Mouse (Mus musculus) limb, embryonic 13.5 days (tissue): Measurements from ENCODE around the gene Akt2. TPM values are rescaled to one million over a fixed set of nuclear protein-coding genes. Genes with fewer than 3 reads are reported as not detected.
A peak's percentile ranks its signal among the peaks of the same experiment; 100 is the strongest.

Source experiments
- ATAC-seq: fragments of 200-750 bp; cut with Nextera tagmentation; 2 replicates; pipeline ENCODE4 v1.8.0; 2017; ENCODE audit warnings: low read depth, moderate number of reproducible peaks, moderate TSS enrichment; ENCODE audit not compliant: low FRiP score
- H3K27ac ChIP-seq: fragments of 300-500 bp; sonication (generic); 2 replicates; pipeline ENCODE4 v1.5.1; 2015; ENCODE audit warnings: inconsistent platforms, mild to moderate bottlenecking, moderate library complexity
- H3K27me3 ChIP-seq: fragments of 300-500 bp; sonication (generic); 2 replicates; pipeline ENCODE4 v1.6.1; 2015; ENCODE audit warnings: mild to moderate bottlenecking, inconsistent platforms
- H3K36me3 ChIP-seq: fragments of 300-500 bp; sonication (generic); 2 replicates; pipeline ENCODE4 v1.6.1; 2015; ENCODE audit warnings: inconsistent platforms, mild to moderate bottlenecking, moderate library complexity
- H3K4me1 ChIP-seq: fragments of 300-500 bp; sonication (generic); 2 replicates; pipeline ENCODE4 v1.6.1; 2015; ENCODE audit warnings: inconsistent platforms
- H3K4me2 ChIP-seq: fragments of 300-500 bp; sonication (generic); replicated peaks from 2 replicates; pipeline ENCODE4 v1.6.1; 2015; ENCODE audit warnings: inconsistent platforms, mild to moderate bottlenecking, moderate library complexity
- H3K4me3 ChIP-seq: fragments of 300-500 bp; sonication (generic); 2 replicates; pipeline ENCODE4 v1.5.1; 2015; ENCODE audit warnings: moderate library complexity, mild to moderate bottlenecking, inconsistent platforms
- H3K9ac ChIP-seq: fragments of 300-500 bp; sonication (generic); 2 replicates; pipeline ENCODE4 v1.6.1; 2015; ENCODE audit warnings: mild to moderate bottlenecking, inconsistent platforms
- H3K9me3 ChIP-seq: fragments of 300-500 bp; sonication (generic); 2 replicates; pipeline ENCODE4 v1.6.1; 2016; ENCODE audit warnings: inconsistent platforms
- WGBS: fragments of 180-500 bp; shearing (Covaris S2); methylation state at CpG from one replicate; pipeline ENCODE4 v1.1.7; 2015; 5-methylcytosine and 5-hydroxymethylcytosine counted together
- polyA plus RNA-seq: library from polyadenylated mRNA; unstranded; fragments of >200 nt; fragmentation: Nextera tagmentation; extraction: Ambion mirVana; gene quantifications from 2 replicates; pipeline ENCODE4 v1.2.1, GENCODE M21; 2015

Akt2 gene
- polyA plus RNA-seq, 1 experiment from 2014 or later = 117 TPM

GRCm38 (mm10) chr7:27685220-27685619, 93.9 kb downstream of the Akt2 start:
- Histone ChIP-seq H3K4me3 (no peak overlapping the region; the same call in 1 of the 2 replicates), H3K9ac (no peak overlapping the region), H3K4me1 (peaks cover 15% of the 10 kb centered on the region), H3K36me3 (no peaks in the 10 kb centered on the region), H3K27me3 (no peaks in the 10 kb centered on the region), H3K4me2 (peak overlapping the region; percentile 49), H3K27ac (no peak overlapping the region), H3K9me3 (no peaks in the 10 kb centered on the region)
- WGBS = 35% methylated on average over 5 of the region's 5 CpGs
- no peak for ATAC-seq

GRCm38 (mm10) chr7:27685681-27686080, 94.3 kb downstream of the Akt2 start:
- Histone ChIP-seq H3K4me2 (peak overlapping the region; percentile 49), H3K4me1 (peaks cover 15% of the 10 kb centered on the region), H3K9me3 (no peaks in the 10 kb centered on the region), H3K27me3 (no peaks in the 10 kb centered on the region), H3K4me3 (no peak overlapping the region; the same call in 1 of the 2 replicates), H3K36me3 (no peaks in the 10 kb centered on the region), H3K9ac (no peak overlapping the region), H3K27ac (no peak overlapping the region)
- 0% methylated on average over 6 of the region's 6 CpGs for WGBS
- no peak for ATAC-seq

GRCm38 (mm10) chr7:27687043-27687442, 95.7 kb downstream of the Akt2 start:
- Histone ChIP-seq H3K9me3 (no peaks in the 10 kb centered on the region), H3K36me3 (no peaks in the 10 kb centered on the region), H3K27ac (no peak overlapping the region), H3K4me2 (no peak overlapping the region), H3K4me3 (no peak overlapping the region), H3K27me3 (no peaks in the 10 kb centered on the region), H3K4me1 (peaks cover 15% of the 10 kb centered on the region), H3K9ac (no peak overlapping the region)
- ATAC-seq = no peak
- 83% methylated on average over 1 of the region's 1 CpGs for WGBS

GRCm38 (mm10) chr7:27687836-27688235, 96.5 kb downstream of the Akt2 start:
- Histone ChIP-seq H3K9me3 (no peaks in the 10 kb centered on the region), H3K4me3 (peak overlapping the region; percentile 55), H3K9ac (no peak overlapping the region; the same call in 1 of the 2 replicates), H3K27me3 (no peaks in the 10 kb centered on the region), H3K4me2 (peak overlapping the region; percentile 76), H3K4me1 (peaks cover 15% of the 10 kb centered on the region), H3K36me3 (no peaks in the 10 kb centered on the region), H3K27ac (no peak overlapping the region)
- 64% methylated on average over 3 of the region's 3 CpGs for WGBS
- ATAC-seq = no peak

GRCm38 (mm10) chr7:27688246-27688788, 97.0 kb downstream of the Akt2 start:
- no peaks in the 10 kb centered on the region for H3K36me3 ChIP-seq
- H3K4me1 ChIP-seq = peaks cover 15% of the 10 kb centered on the region
- WGBS = 38% methylated on average over 14 of the region's 14 CpGs
- H3K27ac ChIP-seq = peak overlapping the region; percentile 70; the same call in 1 of the 2 replicates
- H3K4me3 ChIP-seq = peak overlapping the region; percentile 55
- no peaks in the 10 kb centered on the region for H3K9me3 ChIP-seq
- H3K4me2 ChIP-seq = peak overlapping the region; percentile 76
- ATAC-seq = no peak
- H3K9ac ChIP-seq = peak overlapping the region; percentile 72
- H3K27me3 ChIP-seq = no peaks in the 10 kb centered on the region

- peak within 1 kb of the TSS; percentile 70; the same call in 1 of the 2 replicates for H3K27ac ChIP-seq
- peaks cover 15% of the 10 kb centered on the region for H3K4me1 ChIP-seq
- H3K4me3 ChIP-seq = peak within 1 kb of the TSS; percentile 55
- H3K36me3 ChIP-seq = no peaks in the 10 kb centered on the region
- H3K9me3 ChIP-seq = no peaks in the 10 kb centered on the region
- H3K27me3 ChIP-seq = no peaks in the 10 kb centered on the region
- H3K4me2 ChIP-seq = peak within 1 kb of the TSS; percentile 76
- 1% methylated on average over 19 of the region's 19 CpGs for WGBS
- H3K9ac ChIP-seq = peak within 1 kb of the TSS; percentile 72
- peak; percentile 100 for ATAC-seq
Measured at GRCm38 (mm10) chr7:27688815-27689612, 97.7 kb downstream of the Akt2 start, which contains the start of gene Zfp607b. Gene Zfp607b (plus strand): TSS chr7:27689340.

Other genes with a start within 250 kb of the Akt2 start
- gene Shkbp1, start 235.5 kb upstream of the Akt2 start, polyA plus RNA-seq = 49.2 and 54.5 TPM in 2 replicates
- gene Gm20479, start 234.1 kb upstream of the Akt2 start, polyA plus RNA-seq = not detected in 2 replicates
- gene Sptbn4, start 143.9 kb upstream of the Akt2 start, polyA plus RNA-seq = 0.17 and 0.23 TPM in 2 replicates
- 38.9 and 46.3 TPM in 2 replicates for gene Blvrb, start 143.6 kb upstream of the Akt2 start, polyA plus RNA-seq
- gene Sertad3, start 117.8 kb upstream of the Akt2 start, polyA plus RNA-seq = 33.6 and 36.3 TPM in 2 replicates
- 37.8 and 39.2 TPM in 2 replicates for gene Sertad1, start 104.6 kb upstream of the Akt2 start, polyA plus RNA-seq
- gene Prx, start 92.2 kb upstream of the Akt2 start, polyA plus RNA-seq = 5.2 TPM in 2 replicates
- gene Hipk4, start 68.3 kb upstream of the Akt2 start, polyA plus RNA-seq = 0.87 and 1.4 TPM in 2 replicates
- gene Pld3, start 38.3 kb upstream of the Akt2 start, polyA plus RNA-seq = 94.8 and 95.0 TPM in 2 replicates
- gene 2310022A10Rik, start 38.3 kb upstream of the Akt2 start, polyA plus RNA-seq = 34.6 and 37.0 TPM in 2 replicates
- 0.10 TPM in 1 of 2 replicates, not detected in the other for gene Ttc9b, start 62.4 kb downstream of the Akt2 start, polyA plus RNA-seq
- 8.2 and 8.8 TPM in 2 replicates for gene Map3k10, start 83.0 kb downstream of the Akt2 start, polyA plus RNA-seq
- gene Zfp607b, start 97.8 kb downstream of the Akt2 start, polyA plus RNA-seq = 4.9 and 6.3 TPM in 2 replicates
- 47.5 TPM in 2 replicates for gene Zfp60, start 139.8 kb downstream of the Akt2 start, polyA plus RNA-seq
- gene Zfp626, start 215.6 kb downstream of the Akt2 start, polyA plus RNA-seq = 2.7 TPM in 2 replicates
- gene Zfp59, start 247.1 kb downstream of the Akt2 start, polyA plus RNA-seq = 9.1 and 10.2 TPM in 2 replicates